Mouse (Mus musculus) MEL (cell line): ENCODE data around the gene E4f1. TPM values are rescaled to one million over a fixed set of nuclear protein-coding genes. Genes with fewer than 3 reads are reported as not detected.

Source experiments
- DNase-seq: peaks from one replicate; pipeline ENCODE4 v3.0.0; 2011; ENCODE audit warnings: low read depth, low spot score
- H3K27ac ChIP-seq: 2 replicates; pipeline ENCODE4 v1.5.1; 2012; ENCODE audit warnings: low read depth, mild to moderate bottlenecking, control low read depth, low read length, moderate library complexity; ENCODE audit not compliant: control insufficient read depth
- H3K27me3 ChIP-seq, 2 experiments: fragments of 150-350 bp in 1 of 2; sonication (generic) in 1 of 2; 2 replicates each; pipeline ENCODE4 v1.6.1; 2012; ENCODE audit warnings: low read length in 2 of 2, mild to moderate bottlenecking in 2 of 2, improper control_type of control experiment in 1 of 2, moderate library complexity in 1 of 2; ENCODE audit not compliant: insufficient read depth in 2 of 2, control insufficient read depth in 1 of 2
- H3K36me3 ChIP-seq, 2 experiments: 2 replicates each; pipeline ENCODE4 v1.6.1; 2012 to 2014; ENCODE audit warnings: low read length in 2 of 2, improper control_type of control experiment in 1 of 2, inconsistent platforms in 1 of 2, mild to moderate bottlenecking in 1 of 2; ENCODE audit not compliant: insufficient read depth in 2 of 2, control insufficient read depth in 1 of 2
- H3K4me1 ChIP-seq, 2 experiments: fragments of 150-350 bp in 1 of 2; sonication (generic) in 1 of 2; 2 replicates each; pipeline ENCODE4 v1.6.1; 2012; ENCODE audit warnings: low read length in 2 of 2, improper control_type of control experiment in 1 of 2, mild to moderate bottlenecking in 1 of 2; ENCODE audit not compliant: insufficient read depth in 2 of 2, control insufficient read depth in 1 of 2
- H3K4me3 ChIP-seq, 2 experiments: fragments of 150-350 bp in 1 of 2; sonication (generic) in 1 of 2; 2 replicates each; pipeline ENCODE4 v1.5.1; 2012; ENCODE audit warnings: low read depth in 2 of 2, low read length in 2 of 2, mild to moderate bottlenecking in 2 of 2, moderate library complexity in 2 of 2, control low read depth in 1 of 2, improper control_type of control experiment in 1 of 2; ENCODE audit not compliant: control insufficient read depth in 1 of 2, insufficient read depth in 1 of 2
- H3K79me2 ChIP-seq: 2 replicates; pipeline ENCODE4 v1.6.1; 2012; ENCODE audit warnings: mild to moderate bottlenecking, low read length, moderate library complexity; ENCODE audit not compliant: control insufficient read depth, poor library complexity, insufficient read depth
- H3K9ac ChIP-seq: 2 replicates; pipeline ENCODE4 v1.6.1; 2012; ENCODE audit warnings: low read depth, mild to moderate bottlenecking, control low read depth, low read length, moderate library complexity; ENCODE audit not compliant: control insufficient read depth, poor library complexity, severe bottlenecking
- H3K9me3 ChIP-seq: fragments of 150-350 bp; sonication (generic); replicated peaks from 2 replicates; pipeline ENCODE4 v1.6.1; 2012; ENCODE audit warnings: mild to moderate bottlenecking, low read length, improper control_type of control experiment, moderate library complexity; ENCODE audit not compliant: insufficient read depth
- BHLHE40 ChIP-seq: IDR thresholded peaks from 2 replicates; pipeline ENCODE4 v1.6.1; 2012; ENCODE audit warnings: low read depth, mild to moderate bottlenecking, inconsistent platforms, low read length, improper control_type of control experiment, borderline replicate concordance
- CHD1 ChIP-seq: IDR thresholded peaks from 2 replicates; pipeline ENCODE4 v1.6.1; 2012; ENCODE audit warnings: low read depth, mild to moderate bottlenecking, inconsistent platforms, low read length, improper control_type of control experiment
- CHD2 ChIP-seq: IDR thresholded peaks from 2 replicates; pipeline ENCODE4 v1.6.1; 2011; ENCODE audit warnings: low read length, improper control_type of control experiment
- CTCF ChIP-seq, 3 experiments: IDR thresholded peaks in 2 of 3; conservative IDR thresholded peaks in 1 of 3; 2 replicates each; pipeline ENCODE4 v1.5.1; 2011 to 2012; ENCODE audit warnings: low read length in 3 of 3, low read depth in 2 of 3, mild to moderate bottlenecking in 2 of 3, improper control_type of control experiment in 1 of 3, inconsistent platforms in 1 of 3, mixed read lengths in 1 of 3, moderate library complexity in 1 of 3; ENCODE audit not compliant: control insufficient read depth in 1 of 3, insufficient read depth in 1 of 3, poor library complexity in 1 of 3, severe bottlenecking in 1 of 3
- E2F4 ChIP-seq: IDR thresholded peaks from 2 replicates; pipeline ENCODE4 v1.6.1; 2011; ENCODE audit warnings: low read depth, low read length, improper control_type of control experiment, borderline replicate concordance
- ELF1 ChIP-seq: IDR thresholded peaks from 2 replicates; pipeline ENCODE4 v1.6.1; 2014; ENCODE audit warnings: low read depth, mild to moderate bottlenecking, inconsistent platforms, low read length, improper control_type of control experiment, moderate library complexity
- EP300 ChIP-seq, 2 experiments: IDR thresholded peaks; 2 replicates each; pipeline ENCODE4 v1.6.1; 2011; ENCODE audit warnings: improper control_type of control experiment in 2 of 2, low read length in 2 of 2, low read depth in 1 of 2, mild to moderate bottlenecking in 1 of 2
- ETS1 ChIP-seq: IDR thresholded peaks from 2 replicates; pipeline ENCODE4 v1.6.1; 2012; ENCODE audit warnings: low read depth, mild to moderate bottlenecking, inconsistent platforms, low read length, improper control_type of control experiment, moderate library complexity
- GABPA ChIP-seq: IDR thresholded peaks from 2 replicates; pipeline ENCODE4 v1.6.1; 2012; ENCODE audit warnings: low read depth, mild to moderate bottlenecking, inconsistent platforms, low read length, improper control_type of control experiment, moderate library complexity
- GATA1 ChIP-seq: IDR thresholded peaks from 2 replicates; pipeline ENCODE4 v1.6.1; 2011; ENCODE audit warnings: low read depth, low read length, improper control_type of control experiment
- HCFC1 ChIP-seq: IDR thresholded peaks from 2 replicates; pipeline ENCODE4 v1.6.1; 2012; ENCODE audit warnings: low read depth, mild to moderate bottlenecking, inconsistent platforms, low read length, improper control_type of control experiment, moderate library complexity
- JUND ChIP-seq: IDR thresholded peaks from 2 replicates; pipeline ENCODE4 v1.6.1; 2011; ENCODE audit warnings: low read depth, mild to moderate bottlenecking, improper control_type of control experiment, low read length
- KAT2A ChIP-seq: conservative IDR thresholded peaks from 2 replicates; pipeline ENCODE4 v1.6.1; 2012; ENCODE audit warnings: low read depth, low read length, improper control_type of control experiment, inconsistent platforms
- MAFK ChIP-seq: IDR thresholded peaks from 2 replicates; pipeline ENCODE4 v1.6.1; 2011; ENCODE audit warnings: low read depth, mild to moderate bottlenecking, low read length, improper control_type of control experiment, borderline replicate concordance
- MAX ChIP-seq: IDR thresholded peaks from 2 replicates; pipeline ENCODE4 v1.6.1; 2011; ENCODE audit warnings: low read length, improper control_type of control experiment
- MAZ ChIP-seq: IDR thresholded peaks from 2 replicates; pipeline ENCODE4 v1.6.1; 2012; ENCODE audit warnings: low read depth, mild to moderate bottlenecking, inconsistent platforms, low read length, improper control_type of control experiment
- MEF2A ChIP-seq: IDR thresholded peaks from 2 replicates; pipeline ENCODE4 v1.6.1; 2014; ENCODE audit warnings: low read depth, mild to moderate bottlenecking, inconsistent platforms, low read length, improper control_type of control experiment; ENCODE audit not compliant: poor library complexity, insufficient replicate concordance, severe bottlenecking; ENCODE audit errors: extremely low read depth
- MXI1 ChIP-seq: IDR thresholded peaks from 2 replicates; pipeline ENCODE4 v1.6.1; 2011; ENCODE audit warnings: mild to moderate bottlenecking, low read depth, low read length, improper control_type of control experiment
- MYB ChIP-seq: IDR thresholded peaks from 2 replicates; pipeline ENCODE4 v1.6.1; 2011; ENCODE audit warnings: mild to moderate bottlenecking, low read depth, low read length, improper control_type of control experiment
- MYC ChIP-seq: IDR thresholded peaks from 2 replicates; pipeline ENCODE4 v1.6.1; 2011; ENCODE audit warnings: low read depth, mild to moderate bottlenecking, low read length, improper control_type of control experiment, moderate library complexity
- NELFE ChIP-seq: IDR thresholded peaks from 2 replicates; pipeline ENCODE4 v1.6.1; 2011; ENCODE audit warnings: low read depth, low read length, improper control_type of control experiment
- POLR2A ChIP-seq, 2 experiments: IDR thresholded peaks; 2 replicates each; pipeline ENCODE4 v1.6.1; 2011 to 2012; ENCODE audit warnings: low read length in 2 of 2, mild to moderate bottlenecking in 2 of 2, control low read depth in 1 of 2, improper control_type of control experiment in 1 of 2, low read depth in 1 of 2, moderate library complexity in 1 of 2; ENCODE audit not compliant: control insufficient read depth in 1 of 2, insufficient read depth in 1 of 2, poor library complexity in 1 of 2
- POLR2AphosphoS2 ChIP-seq: IDR thresholded peaks from 2 replicates; pipeline ENCODE4 v1.6.1; 2011; ENCODE audit warnings: low read length, improper control_type of control experiment
- POLR2AphosphoS5 ChIP-seq: IDR thresholded peaks from 2 replicates; pipeline ENCODE4 v1.6.1; 2012; ENCODE audit warnings: low read depth, borderline replicate concordance, mild to moderate bottlenecking, inconsistent platforms, low read length, moderate library complexity, mixed read lengths
- RCOR1 ChIP-seq: IDR thresholded peaks from 2 replicates; pipeline ENCODE4 v1.6.1; 2012; ENCODE audit warnings: low read depth, mild to moderate bottlenecking, inconsistent platforms, low read length, improper control_type of control experiment
- SIN3A ChIP-seq: IDR thresholded peaks from 2 replicates; pipeline ENCODE4 v1.6.1; 2012; ENCODE audit warnings: low read length, improper control_type of control experiment, inconsistent platforms
- SMC3 ChIP-seq: IDR thresholded peaks from 2 replicates; pipeline ENCODE4 v1.6.1; 2011; ENCODE audit warnings: low read depth, low read length, improper control_type of control experiment
- TAL1 ChIP-seq: IDR thresholded peaks from 2 replicates; pipeline ENCODE4 v1.6.1; 2012; ENCODE audit warnings: mild to moderate bottlenecking, inconsistent platforms, low read length, moderate library complexity, mixed read lengths
- TBP ChIP-seq: IDR thresholded peaks from 2 replicates; pipeline ENCODE4 v1.8.0; 2011; ENCODE audit warnings: low read depth, low read length, improper control_type of control experiment
- TCF12 ChIP-seq: IDR thresholded peaks from 2 replicates; pipeline ENCODE4 v1.6.1; 2014; ENCODE audit warnings: low read depth, mild to moderate bottlenecking, inconsistent platforms, low read length, improper control_type of control experiment, moderate library complexity
- UBTF ChIP-seq: IDR thresholded peaks from 2 replicates; pipeline ENCODE4 v1.6.1; 2012; ENCODE audit warnings: low read depth, mild to moderate bottlenecking, inconsistent platforms, low read length, improper control_type of control experiment, moderate library complexity, borderline replicate concordance; ENCODE audit not compliant: insufficient read depth
- USF1 ChIP-seq: IDR thresholded peaks from 2 replicates; pipeline ENCODE4 v1.6.1; 2014; ENCODE audit warnings: low read depth, mild to moderate bottlenecking, inconsistent platforms, low read length, improper control_type of control experiment, moderate library complexity
- USF2 ChIP-seq, 2 experiments: IDR thresholded peaks; 2 replicates each; pipeline ENCODE4 v1.6.1; 2011 to 2012; ENCODE audit warnings: improper control_type of control experiment in 2 of 2, low read length in 2 of 2, borderline replicate concordance in 1 of 2, inconsistent platforms in 1 of 2, low read depth in 1 of 2, mild to moderate bottlenecking in 1 of 2; ENCODE audit not compliant: insufficient read depth in 1 of 2
- ZC3H11A ChIP-seq: IDR thresholded peaks from 2 replicates; pipeline ENCODE4 v1.6.1; 2012; ENCODE audit warnings: low read depth, mild to moderate bottlenecking, inconsistent platforms, low read length, improper control_type of control experiment
- ZKSCAN1 ChIP-seq: IDR thresholded peaks from 2 replicates; pipeline ENCODE4 v1.6.1; 2012; ENCODE audit warnings: low read depth, mild to moderate bottlenecking, inconsistent platforms, low read length, improper control_type of control experiment, moderate library complexity
- ZMIZ1 ChIP-seq: IDR thresholded peaks from 2 replicates; pipeline ENCODE4 v1.6.1; 2012; ENCODE audit warnings: low read depth, mild to moderate bottlenecking, inconsistent platforms, low read length, improper control_type of control experiment, moderate library complexity
- polyA plus RNA-seq, 2 experiments: library from polyadenylated mRNA; stranded (reverse) in 1 of 2; unstranded in 1 of 2; fragments of >175 nt in 1 of 2; fragments of >200 nt in 1 of 2; gene quantifications; 2 replicates each; pipeline versions ENCODE4 v1.2.1 to v1.2.4; 2012; ENCODE audit warnings: low replicate concordance in 2 of 2, low read depth in 1 of 2; ENCODE audit not compliant: insufficient read length in 2 of 2, insufficient read depth in 1 of 2, missing spikeins in 1 of 2
- total RNA-seq: library from RNA; depleted of rRNA; stranded (reverse); fragments of 300-350 nt; gene quantifications from 2 replicates; pipeline ENCODE4 v1.2.3, GENCODE M21; 2012; rRNA removed

E4f1 gene
- total RNA-seq (24.3 and 26.0 TPM in 2 replicates), polyA plus RNA-seq (10 to 100 TPM in 1 of 2 experiments, not detected in 1; 37.1 TPM)

DNA sequence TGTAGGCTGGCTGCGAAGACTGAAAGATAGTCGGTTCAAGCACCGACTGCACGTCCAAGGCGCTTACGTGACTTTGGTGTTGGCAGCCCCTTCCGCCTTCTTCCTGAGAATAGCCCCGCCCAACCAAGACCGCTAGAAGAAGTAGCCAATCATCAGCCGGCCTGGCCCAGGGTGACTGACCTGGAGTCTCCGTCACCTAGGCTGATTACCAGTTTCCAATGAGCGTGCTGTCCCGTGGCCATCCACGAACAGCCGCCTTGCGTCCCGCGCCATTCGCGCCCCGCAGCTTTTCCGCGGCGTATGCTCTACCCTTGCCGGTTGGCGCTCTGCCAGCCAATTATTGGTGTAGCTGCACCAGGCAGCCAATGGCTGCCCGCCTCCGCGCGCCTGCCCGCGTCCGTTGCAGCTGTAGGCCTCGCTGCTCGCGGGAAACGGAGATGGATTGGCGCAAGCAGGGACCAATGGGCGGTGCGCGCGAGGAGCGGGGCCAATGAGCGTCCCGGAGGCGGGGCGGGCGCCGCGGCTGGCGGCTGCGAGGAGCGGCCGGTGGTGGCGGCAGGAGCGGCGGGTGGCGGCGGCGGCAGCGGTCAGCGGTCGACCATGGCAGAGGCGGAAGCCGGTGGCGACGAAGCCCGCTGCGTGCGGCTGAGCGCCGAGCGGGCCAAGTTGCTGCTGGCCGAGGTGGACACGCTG, at the start of gene E4f1, which contains the start of gene Pgp:
Gene E4f1, minus strand, starts transcription at position 404 of the 693 bp plus-strand sequence.
Gene Pgp, plus strand, starts transcription at position 483 of the 693 bp plus-strand sequence.
- peak; percentile 99 for DNase-seq
- no peaks in the 10 kb centered on the region for H3K9me3 ChIP-seq
- peaks cover 25% of the 10 kb centered on the region for H3K79me2 ChIP-seq
- H3K4me1 ChIP-seq: peaks cover 0 to 12% of the 10 kb centered on the region in 2 experiments; a peak in 3 of 4 replicates
- H3K4me3 ChIP-seq: peak within 1 kb of the TSS; percentile 70 to 97
- peak within 1 kb of the TSS; percentile 88 for H3K27ac ChIP-seq
- H3K27me3 ChIP-seq: no peaks in the 10 kb centered on the region
- H3K36me3 ChIP-seq: peaks cover 0 to 8% of the 10 kb centered on the region in 2 experiments; a peak in 2 of 4 replicates
- H3K9ac ChIP-seq: peak within 1 kb of the TSS; percentile 89
- TF ChIP-seq POLR2AphosphoS2 (peak; percentile 72; the same call in 1 of the 2 replicates), CHD1 (no peak), CTCF (IDR thresholded peaks at IDR 0.05 in 2 of 3, conservative IDR thresholded peaks at IDR 0.05 in 1 of 3; ENCODE audit: control insufficient read depth in 1 of 3, insufficient read depth in 1 of 3, low read depth in 2 of 3, low read length in 3 of 3, poor library complexity in 1 of 3, severe bottlenecking in 1 of 3) (no peak), GABPA (no peak), E2F4 (peak; percentile 55; the same call in 1 of the 2 replicates), ETS1 (no peak), RCOR1 (no peak), MAX (no peak; the same call in 1 of the 2 replicates), SIN3A (peak; percentile 65), NELFE (peak; percentile 68), MYC (no peak), TCF12 (peak; percentile 44; the same call in 1 of the 2 replicates), HCFC1 (peak; percentile 53; the same call in 1 of the 2 replicates), JUND (no peak), POLR2AphosphoS5 (no peak), ELF1 (peak; percentile 80), UBTF (no peak), GATA1 (no peak), TBP (peak; percentile 2; the same call in 1 of the 2 replicates), SMC3 (no peak), MAFK (no peak), MAZ (no peak), ZMIZ1 (peak; percentile 78), ZC3H11A (no peak), POLR2A (IDR thresholded peaks at IDR 0.05; ENCODE audit: control insufficient read depth in 1 of 2, insufficient read depth in 1 of 2, low read depth in 1 of 2, low read length in 2 of 2, poor library complexity in 1 of 2) (peak; percentile 88), MEF2A (no peak), EP300 (IDR thresholded peaks at IDR 0.05; ENCODE audit: low read depth in 1 of 2, low read length in 2 of 2) (no peak), USF2 (IDR thresholded peaks at IDR 0.05; ENCODE audit: borderline replicate concordance in 1 of 2, insufficient read depth in 1 of 2, low read depth in 1 of 2, low read length in 2 of 2) (no peak), MYB (no peak), USF1 (no peak), MXI1 (peak; percentile 30), ZKSCAN1 (no peak), BHLHE40 (no peak), KAT2A (no peak), TAL1 (no peak), CHD2 (no peak)
